Mouse (Mus musculus) heart, adult 2 months (tissue): ENCODE measurements at regions not wholly inside any gene's neighbourhood (a gene's known extent, or its start where the extent isn't known, plus 50 kb on each side); places are given as distances from the start of the nearest gene placed in this dataset.
A peak's percentile ranks its signal among the peaks of the same experiment; 100 is the strongest.

Experiments
- CTCF ChIP-seq: fragments of 200-600 bp; IDR thresholded peaks from 2 replicates; pipeline ENCODE4 v1.8.1; 2022; ENCODE audit warnings: antibody characterized with exemption, mild to moderate bottlenecking, moderate library complexity
- EP300 ChIP-seq: fragments of 200-500 bp; IDR thresholded peaks from 2 replicates; pipeline ENCODE4 v1.6.1; 2011; ENCODE audit warnings: low read depth, low read length, control low read depth; ENCODE audit not compliant: insufficient read depth
- POLR2A ChIP-seq: fragments of 200-500 bp; IDR thresholded peaks from 2 replicates; pipeline ENCODE4 v1.6.1; 2011; ENCODE audit warnings: mild to moderate bottlenecking, low read depth, low read length, control low read depth; ENCODE audit not compliant: insufficient read depth

GRCm38 (mm10) chr1:154120693-154121092 lies 80.3 kb upstream of the Zfp648 start:
- TF ChIP-seq CTCF, result no peak
- TF ChIP-seq POLR2A, result no peak
- 0 out of 2 replicates have a peak, but pooled peaks have one; percentile 20 for TF ChIP-seq EP300
